Mouse (Mus musculus): ENCODE results near the gene Fyn.

Gene Fyn

DNA sequence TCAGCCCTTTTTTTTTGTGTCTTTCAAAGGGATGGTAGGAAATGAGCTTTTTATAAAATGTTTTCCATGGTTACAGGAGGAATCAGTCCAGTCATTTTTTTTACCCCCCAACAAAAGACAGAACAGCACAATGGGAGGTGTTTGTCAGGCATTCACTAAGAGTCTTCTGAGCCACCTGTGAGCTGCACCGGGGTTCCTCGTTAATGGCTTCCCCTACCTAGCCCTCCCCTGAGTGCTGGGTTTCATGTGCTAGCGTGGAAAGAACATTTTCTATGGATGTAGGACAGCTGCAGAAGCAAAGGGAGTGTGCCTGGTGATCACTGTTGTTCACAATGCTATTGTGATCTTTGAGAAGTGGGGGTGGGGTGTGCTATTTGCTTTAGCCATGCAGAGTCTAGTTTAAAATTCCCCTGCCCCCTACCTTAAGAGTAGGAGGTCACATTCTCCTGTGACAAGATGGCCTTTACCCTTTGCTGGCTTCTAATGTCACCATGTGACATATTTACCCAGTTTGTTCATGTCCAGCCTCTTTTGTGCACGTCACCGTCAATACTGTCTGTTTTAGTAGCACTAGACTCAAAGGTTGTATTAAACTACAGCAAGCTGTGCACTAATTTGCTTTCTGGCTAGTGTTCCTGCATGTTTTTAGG, 11.2 kb downstream of the Fyn start:
- DNase-seq, result no peak

DNA sequence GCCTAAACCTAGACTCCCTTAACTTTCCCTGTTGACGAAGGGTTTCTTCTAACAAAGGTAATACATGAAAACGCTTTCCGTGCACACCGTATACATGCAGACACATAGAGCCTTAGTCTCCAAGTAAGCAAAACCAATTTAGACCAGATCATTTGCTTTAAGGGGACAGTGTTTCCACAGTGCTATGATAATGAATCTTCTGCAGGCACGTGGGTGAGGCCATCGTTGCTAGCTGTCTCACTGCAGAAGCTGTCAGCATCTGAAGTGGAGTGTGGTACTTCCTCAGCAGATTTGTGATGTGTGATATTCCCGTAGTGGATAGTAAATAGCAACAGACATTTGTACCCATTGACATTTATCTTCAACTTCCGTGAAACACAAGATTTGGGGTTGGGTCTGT, 16.6 kb downstream of the Fyn start:
- DNase-seq, result no peak

DNA sequence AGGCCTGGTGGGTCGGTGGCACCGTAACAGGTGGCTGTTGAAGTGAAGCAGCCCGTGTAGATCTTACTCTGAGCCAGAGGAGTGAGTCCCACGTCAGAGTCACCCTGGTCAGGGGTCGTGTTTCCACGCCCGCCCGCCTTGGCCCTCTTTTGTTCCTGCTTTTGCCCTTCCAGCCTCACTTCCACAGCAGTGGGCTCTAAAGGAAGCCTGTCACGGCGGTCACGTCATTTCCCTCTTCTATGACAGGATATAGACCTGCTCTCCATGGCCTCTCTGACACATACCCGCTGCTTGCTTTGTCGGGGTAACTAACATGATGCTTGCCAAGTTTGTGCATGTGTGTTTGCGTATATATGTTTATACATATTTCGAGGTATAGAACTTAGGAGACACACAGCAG, 17.5 kb downstream of the Fyn start:
- DNase-seq, result no peak

DNA sequence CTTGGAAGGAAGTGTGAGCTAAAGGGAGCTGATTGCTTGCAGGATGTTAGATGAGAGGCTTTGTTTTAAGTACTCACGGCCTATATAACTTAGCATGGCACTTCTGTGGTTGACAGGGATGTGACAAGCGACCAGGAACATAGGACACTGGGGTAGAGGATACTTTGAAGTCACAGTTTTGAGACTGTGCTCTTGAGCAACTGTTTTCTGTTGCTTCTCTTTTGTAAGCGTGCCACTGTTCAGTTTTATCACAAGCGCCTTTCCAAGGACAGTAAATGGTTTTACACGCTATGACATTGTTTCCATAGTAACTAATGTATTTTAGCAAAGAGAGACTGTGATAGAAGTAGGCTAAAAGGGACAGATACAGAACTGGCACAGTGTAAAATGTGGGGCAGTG, 18.4 kb downstream of the Fyn start:
- no peak for DNase-seq

DNA sequence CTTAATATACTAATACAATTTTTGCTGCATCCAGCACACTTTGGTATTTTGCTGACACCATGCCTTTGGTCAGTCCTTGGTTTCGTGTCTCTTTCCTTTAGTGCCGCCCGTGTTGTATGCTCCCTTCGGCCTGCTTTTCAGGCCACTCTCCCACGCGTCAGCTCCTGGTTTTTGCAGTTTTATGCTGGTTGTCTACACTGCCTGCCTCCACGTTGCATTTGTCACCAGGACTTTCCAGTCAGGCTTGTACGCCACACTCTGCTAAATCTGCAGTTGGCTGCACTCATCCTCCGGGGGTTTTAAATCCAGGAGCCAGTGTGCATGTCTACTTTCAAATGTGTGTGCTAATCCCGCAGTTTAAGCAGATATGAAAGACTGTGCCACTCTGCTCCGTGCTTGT, 18.9 kb downstream of the Fyn start:
- no peak for DNase-seq

DNA sequence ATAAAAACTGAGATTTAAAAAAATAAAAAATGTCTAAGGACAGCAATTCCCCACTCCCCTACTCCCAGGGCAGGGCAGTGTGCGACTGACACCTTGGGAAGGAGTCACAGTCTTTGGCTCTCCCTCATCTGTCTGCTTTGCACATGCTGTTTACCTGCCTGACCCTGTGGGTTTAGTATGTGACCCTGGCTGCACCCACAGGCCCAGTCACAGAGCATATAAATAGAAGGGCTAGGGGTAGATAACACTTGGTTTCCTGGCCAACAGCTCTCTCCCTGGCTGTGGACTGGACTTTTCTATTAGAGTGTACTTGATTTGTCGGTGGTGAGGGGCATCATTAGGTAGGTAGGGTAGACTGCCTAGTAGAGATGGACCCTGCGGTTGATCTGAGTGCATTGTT, 19.5 kb downstream of the Fyn start:
- no peak for DNase-seq

DNA sequence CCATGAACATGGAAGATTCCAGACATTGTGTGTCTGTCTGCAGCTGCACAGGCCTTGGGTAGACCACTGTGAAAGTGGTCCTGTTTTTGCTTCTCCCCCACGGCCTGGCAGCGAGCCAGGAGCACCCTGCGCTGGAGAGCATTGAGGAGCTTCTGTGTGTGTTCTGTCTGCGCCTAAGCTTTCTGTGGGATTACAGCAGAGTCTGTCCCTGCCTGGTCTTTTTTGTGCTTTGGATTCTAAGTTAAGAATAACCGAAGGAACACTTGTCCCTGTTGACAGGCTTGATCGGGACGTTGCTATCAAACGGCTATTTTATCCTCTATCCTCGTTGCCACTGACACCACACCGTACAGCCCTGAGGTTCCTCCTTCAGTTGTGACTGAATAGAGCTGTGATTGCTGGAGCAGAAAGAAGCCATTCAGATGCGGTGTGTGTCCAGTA, 20.8 kb downstream of the Fyn start:
- DNase-seq, result no peak

DNA sequence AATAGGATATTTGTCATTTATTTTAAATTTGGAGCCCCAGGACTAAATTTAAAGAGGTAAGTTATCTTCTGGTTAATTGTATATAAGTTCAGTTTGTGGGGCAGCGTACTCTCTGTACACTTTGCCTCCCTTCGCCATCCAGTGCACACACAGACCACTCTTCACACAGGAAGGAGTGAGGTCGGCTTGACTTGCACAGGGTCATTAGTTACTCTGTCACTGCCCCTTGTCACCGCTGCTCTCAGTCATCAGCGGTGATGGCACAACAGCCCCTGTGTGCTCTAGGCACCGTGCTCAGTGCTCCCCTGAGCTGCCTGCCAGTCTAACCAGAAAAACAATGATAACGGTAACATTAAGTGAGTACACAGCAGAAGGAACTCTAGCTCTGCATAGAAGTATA, 21.9 kb downstream of the Fyn start:
- no peak for DNase-seq

DNA sequence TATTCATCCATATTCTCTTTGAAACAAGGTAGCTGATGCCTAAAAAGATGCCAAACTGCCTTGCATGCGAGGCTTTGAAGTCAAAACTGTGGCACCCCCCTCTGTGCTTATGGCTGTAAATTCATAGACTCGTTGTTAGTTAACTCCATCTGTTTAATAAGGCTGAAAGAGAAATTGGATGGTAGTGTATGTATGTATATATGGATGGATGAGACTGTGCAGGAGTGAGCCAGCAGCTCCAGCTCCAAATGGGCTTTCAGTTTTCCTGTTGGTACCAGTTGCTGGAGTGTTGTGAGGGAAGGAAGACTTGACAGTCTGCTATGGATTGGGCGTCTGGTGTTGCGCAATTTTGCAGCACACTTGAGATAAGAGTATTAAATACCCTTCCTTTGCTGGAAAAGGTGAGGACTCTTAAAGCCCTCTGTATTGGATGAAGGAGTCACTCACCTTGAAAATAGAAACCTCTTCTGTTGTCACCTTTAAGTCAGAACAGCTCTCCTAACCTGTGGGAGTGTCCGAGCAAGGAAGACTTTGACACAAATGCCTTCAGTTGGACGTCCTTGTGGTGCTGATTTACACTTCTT, 24.3 kb downstream of the Fyn start:
- DNase-seq, result no peak

DNA sequence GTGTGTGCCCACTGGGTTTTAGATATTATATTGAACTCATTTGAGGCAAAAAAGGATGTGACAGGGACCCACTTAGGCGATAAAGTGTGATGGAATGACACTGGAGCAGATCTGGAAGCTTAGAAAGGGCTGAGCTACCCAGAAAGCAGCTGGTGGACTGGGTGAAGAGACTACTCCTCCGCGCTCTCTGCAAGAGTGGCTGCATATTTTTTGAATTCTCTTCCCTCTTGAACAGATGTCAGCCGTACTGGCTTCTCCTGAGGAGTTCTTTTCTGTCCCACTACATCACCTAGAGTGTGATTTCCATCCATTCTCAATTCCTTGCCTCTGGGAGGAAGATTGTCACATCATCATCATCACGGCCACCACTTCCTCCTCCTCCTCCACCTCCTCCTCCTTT, 26.9 kb downstream of the Fyn start:
- DNase-seq, result no peak

DNA sequence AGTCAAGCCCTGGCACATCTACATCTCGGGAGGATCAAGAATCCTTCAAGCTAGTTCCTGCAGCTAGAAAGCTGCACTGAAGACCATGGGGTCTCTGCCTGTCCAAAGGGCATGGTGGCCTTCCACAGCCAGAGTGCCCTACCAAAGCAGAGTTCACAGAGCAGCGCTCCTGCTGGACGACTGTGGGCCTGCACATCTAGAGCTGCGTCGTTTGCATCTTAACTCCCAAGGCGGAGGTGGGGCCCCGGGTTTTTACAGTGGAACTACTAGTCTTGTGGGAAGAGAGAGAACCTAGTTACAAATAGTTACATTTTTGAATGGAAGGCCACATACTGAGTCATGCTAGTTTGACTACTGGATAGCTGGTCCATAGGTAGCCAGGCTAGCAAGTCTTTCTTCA, 30.3 kb downstream of the Fyn start:
- no peak for DNase-seq

DNA sequence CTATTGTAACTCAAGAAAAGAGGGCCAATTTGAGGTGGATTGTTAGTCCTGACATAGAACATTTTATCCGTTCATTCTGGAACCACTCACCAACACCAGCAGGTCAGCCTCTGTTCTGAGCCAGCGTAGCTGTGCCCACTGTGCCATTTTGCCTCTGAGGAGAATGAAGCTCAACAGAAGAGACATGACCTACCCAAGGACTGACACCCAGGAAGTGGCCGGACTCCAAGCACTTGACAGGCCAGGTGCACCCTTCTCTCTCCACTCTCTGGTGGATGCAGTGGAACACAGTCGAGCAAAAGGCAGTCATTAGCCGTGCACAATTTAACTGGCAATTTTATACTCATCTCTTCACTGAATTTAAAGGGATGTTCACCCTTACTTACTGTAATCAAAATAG, 31.5 kb downstream of the Fyn start:
- no peak for DNase-seq

DNA sequence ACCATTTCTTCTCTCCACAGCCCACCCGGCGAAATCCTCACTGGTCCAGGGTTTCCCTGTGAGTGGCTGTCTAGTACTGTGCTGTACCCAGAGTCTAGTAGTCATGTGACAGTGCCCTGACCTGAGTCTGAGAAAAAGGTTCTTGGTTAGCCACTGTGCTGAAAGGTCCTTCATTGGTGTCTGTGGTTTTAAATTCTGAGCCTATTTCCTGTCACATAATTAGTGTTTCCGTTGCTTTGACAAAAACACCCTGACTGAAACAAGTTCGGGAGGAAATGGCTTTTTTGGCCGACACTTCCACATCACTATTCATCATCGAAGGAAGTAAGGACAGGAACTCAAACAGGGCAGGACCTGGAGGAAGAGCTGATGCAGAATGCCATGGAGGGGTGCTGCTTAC, 33.8 kb downstream of the Fyn start:
- no peak for DNase-seq

DNA sequence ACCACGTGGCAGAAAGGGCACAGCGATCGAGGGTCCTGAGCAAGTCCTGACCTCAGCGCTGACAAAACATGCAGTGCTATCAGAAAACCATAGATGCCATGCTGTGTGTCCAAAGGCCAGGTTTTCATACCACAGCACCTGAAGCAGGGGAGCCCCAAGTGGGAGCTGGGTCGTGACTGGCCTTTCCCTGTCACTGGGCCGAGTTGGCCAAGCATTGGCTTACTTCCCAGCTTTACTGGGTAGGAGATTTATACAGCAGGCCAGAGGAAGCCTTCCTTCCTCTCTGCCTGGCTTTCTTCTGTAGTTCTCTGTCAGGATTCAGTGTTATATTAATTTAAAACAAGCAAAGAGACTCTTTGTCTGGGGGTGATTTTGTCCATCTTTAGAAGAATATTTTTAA, 35.1 kb downstream of the Fyn start:
- DNase-seq, result no peak

DNA sequence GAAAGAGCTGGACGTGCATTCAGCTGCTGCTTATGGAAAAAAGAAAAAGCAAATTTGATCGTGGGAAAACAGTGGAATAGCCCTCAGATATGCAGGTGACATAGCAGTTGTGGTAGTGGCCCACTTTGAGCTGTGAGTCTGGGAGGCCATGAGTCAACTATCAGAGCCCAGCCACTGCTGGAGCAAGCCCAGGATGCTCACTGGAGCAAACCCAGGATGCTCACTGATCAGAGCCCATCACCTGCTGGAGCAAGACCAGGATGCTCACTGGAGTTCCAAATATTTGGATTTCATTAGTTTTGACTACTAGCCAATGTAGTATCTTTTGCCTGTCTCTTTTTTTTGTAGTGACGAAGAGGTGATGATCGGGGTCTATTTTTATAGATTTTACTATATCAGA, 35.5 kb downstream of the Fyn start:
- no peak for DNase-seq

DNA sequence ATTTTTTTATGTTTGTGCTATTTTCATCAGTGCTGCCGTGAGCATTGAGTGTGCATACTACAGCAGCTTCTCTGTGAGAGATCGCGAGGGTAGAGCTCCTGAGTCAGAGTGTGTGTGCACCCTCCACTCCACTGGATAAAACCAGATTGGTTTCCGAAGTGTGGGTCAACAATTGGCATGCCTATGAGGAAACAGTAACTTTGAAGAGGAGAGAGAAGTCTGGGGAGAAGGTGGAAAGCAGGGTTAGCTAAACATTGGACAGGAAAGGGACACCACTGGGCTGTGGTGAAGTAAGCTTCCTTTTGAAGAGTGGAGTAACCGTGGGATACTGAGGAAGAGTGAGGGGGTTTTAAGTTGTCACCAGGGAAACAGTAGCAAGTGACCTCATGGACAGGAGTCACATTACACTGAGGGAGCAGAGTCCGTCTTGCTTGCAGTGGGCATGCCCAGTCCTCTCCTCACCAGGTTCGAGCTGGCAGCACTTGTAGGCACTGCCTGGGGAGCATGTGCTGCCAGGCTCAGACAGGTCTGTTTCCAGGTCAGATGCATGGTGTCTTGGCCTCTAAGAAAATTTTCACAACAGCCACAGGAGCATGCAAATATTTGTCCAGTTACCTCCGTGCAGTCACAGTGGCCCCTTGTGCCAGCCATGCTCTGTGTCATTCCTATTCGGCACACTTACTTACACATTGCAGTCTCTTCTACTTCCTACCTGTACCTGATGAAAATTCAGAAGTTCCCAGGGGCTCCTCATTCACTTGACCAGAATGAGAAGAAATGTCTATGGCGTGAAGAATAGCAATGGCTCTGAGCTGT, 37.5 kb downstream of the Fyn start:
- DNase-seq, result no peak

DNA sequence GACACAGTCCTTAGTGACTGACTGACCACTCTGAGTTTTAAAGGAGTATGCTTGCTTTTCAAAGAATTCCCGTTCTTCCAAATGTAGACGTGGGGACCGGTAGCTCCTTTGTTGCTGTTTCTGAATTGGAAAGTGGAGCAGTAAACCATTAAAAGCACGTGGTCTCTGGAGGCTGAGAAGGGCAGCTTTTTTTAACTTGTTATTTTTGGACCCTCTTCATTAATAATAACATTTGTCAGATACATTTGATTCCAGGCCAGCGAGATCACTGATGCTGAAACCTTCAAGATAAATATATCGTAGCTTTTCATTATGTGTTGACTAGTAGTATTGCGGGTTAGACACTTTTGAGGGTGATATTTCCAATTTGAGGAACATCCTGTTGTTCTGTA, 38.1 kb downstream of the Fyn start:
- no peak for DNase-seq

DNA sequence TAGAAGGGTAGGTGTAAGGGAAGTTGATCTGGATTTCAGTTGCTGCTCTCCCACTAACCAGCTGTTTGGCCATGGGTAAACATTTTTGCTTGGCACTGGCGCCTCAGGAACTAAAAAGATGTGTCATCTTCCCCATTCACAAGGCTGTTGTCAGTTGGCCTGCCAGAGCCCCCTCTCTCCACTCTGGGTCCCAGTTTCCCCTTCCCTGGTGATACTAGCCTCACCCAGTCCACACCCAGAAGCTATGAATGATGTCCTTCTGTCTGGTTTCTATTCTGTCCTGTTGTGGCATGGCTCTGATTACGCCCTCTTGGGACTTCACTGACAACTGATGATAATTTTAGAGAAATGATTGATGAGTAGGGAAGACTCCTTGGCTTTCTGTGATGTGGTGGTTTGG, 38.9 kb downstream of the Fyn start:
- no peak for DNase-seq

DNA sequence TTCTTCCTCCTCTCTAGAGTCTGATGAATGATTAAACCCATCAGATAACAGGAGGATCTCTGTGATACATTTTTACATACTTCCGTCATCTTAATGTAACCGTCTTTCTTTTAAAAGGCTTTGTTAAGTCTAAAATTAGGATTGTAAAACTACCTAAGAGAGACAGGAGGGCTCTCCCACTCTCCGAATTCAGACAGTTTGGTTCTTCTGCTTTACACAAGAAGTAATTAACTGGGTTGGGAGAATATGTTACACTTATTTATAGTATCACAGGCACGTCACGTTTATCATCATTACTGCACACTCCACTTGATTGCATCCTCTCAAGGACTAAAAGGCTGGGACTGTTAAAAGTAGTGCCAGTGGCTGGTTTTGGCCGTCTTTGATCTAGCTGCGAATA, 40.9 kb downstream of the Fyn start:
- DNase-seq, result no peak

DNA sequence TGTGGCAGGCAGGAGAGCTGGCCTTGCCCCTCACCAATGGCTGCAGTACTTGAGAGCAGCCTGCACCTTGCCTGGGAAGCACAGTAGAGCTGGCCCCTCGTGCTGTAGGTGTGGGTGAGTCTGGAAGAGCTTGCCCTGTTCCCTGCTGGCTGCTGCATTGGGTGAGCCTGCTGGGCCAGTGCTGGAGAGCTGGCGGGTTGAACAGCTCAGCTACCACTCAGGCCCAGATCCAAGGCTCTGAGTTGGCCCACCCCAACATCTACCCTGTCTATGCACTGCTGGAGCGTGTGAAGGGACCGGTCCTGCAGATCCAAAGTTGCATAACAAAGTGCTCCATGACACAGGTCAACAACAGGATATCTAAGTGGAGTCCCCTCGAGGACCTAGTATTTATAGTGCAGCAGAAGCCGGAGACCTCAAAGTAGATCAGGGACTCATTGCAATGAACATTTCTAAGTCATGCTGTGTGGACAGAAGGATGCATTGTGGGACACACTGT, 41.5 kb downstream of the Fyn start:
- DNase-seq, result no peak

DNA sequence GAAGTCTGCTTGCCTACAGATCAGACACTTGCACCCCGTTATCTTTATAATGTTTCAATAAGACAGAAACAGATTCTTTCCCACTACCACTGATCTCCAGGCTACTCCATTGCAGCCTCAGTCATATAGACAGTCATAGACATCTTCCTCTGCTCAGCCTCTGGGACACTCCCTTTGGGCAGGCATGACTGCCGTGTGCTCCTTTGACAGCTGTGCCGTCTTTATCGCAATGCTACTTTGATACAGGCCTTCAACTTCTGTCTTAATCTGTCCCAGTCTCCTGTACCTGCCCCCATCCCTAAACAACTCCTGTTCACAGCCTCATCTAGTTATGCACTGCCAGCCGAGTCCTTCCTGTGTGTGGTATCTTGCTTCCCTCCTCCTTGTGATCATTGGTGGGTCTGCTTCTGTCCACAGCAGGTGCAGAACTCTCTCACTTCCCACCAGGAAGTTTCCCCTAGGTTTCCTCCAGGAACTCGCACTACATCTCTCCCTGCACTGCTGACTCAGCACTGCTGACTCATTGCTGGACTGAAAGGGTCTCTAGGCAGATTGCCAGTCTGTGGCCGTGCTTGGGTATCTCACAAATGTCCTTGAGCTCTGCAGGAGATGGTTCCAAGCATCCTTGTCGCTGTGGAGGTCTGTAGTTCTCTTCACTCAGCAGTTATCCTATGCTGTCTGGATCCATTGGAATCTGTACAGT, 43.4 kb downstream of the Fyn start:
- no peak for DNase-seq

DNA sequence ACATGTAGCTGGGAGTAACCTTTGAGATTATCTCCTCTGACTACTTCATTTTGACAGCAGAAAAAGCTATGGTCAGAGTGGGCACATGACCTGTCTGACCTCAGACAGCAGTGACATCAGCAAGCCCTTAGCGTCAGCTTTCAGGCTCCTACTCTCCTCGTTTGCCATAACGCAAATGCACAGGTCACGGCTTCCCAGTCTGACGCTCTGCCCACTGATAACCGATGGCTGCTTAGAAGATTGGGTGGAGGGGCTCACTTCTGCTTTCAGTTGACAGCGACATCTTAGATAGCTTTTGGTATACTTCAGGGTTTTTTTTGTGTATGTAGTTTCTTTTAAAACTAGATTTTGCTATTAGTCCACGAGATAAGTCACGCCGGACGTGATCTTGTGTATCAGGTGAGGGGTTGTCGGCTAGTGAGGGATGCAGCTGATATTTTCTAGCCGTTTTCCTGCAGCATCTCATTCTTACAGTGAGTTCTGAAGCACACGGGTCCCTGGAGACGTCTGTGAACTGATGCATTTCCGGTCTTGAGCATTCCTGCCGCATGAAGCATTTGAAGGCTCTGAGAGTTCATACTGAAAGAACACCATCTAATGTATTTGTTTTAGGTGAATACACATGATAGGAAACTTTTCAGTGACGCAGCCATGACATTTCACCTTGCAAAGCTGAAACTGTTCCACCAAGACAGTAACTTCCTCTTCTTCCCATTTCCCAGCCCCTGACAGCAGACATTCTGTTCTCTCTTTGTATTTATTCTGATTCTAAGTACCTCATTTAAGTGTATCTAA, 44.4 kb downstream of the Fyn start:
- no peak for DNase-seq

DNA sequence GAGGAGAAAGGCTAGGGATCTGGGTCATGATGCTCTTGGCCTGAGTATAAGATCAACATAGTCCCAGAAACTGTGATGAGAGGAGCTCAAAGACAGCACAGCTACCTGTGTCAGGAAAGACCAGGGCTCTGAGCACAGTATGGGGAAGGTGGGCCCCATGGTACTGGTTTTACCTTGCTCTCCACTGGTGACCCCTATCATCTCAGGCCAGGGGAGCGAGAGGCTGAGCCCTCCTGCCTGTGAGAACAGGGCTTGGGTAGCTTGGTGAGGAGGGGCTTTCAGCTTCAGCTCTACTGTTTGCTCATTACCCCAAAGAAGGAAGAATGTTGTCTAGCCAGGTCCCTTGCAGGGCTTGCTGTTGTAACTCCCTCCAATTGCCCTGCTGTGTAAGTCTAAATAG, 45.4 kb downstream of the Fyn start:
- DNase-seq, result no peak

Measured in kidney, adult 11 months (tissue).